Mouse (Mus musculus) stomach, postnatal 0 days (tissue): ENCODE measurements around the gene Nckap5l.

Experiments used
- CTCF ChIP-seq: IDR thresholded peaks from 2 replicates; pipeline ENCODE4 v1.5.1; 2016; ENCODE audit warnings: antibody characterized with exemption, low read depth, mild to moderate bottlenecking, moderate library complexity
- EP300 ChIP-seq: optimal IDR thresholded peaks from 2 replicates; pipeline ENCODE3; 2016; ENCODE audit warnings: antibody characterized with exemption

DNA sequence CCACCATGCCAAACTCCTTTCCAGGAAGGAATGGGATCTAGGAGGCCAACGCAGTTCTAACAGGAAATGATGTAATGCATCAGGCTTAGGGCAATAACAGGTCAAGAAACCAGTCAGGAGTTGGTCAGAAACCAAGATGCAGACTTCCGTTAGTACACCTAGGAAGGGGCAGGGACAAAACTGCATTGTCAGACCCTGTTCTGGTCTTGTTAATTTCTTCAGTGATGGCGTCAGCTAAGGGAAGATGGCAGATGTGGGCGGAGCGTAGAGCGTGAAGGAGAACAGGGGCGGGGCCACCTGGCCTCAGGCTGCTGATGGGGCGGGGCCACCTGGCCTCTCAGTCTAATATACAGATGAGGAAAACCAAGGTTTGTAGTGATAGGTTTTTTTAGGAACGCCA is 36.4 kb downstream of the Nckap5l start:
- TF ChIP-seq CTCF (no peak), EP300 (no peak)
